Mouse (Mus musculus) liver, postnatal 0 days (tissue): ENCODE results near the gene Suclg2.
"Not testable (repeated sequence)": the region's sequence is repeated elsewhere in the genome, so short reads cannot be mapped to it uniquely, and the experiment has no call there.

Source experiments
- CTCF ChIP-seq: sonication (generic); IDR thresholded peaks from 2 replicates; pipeline ENCODE4 v1.5.1; 2016; ENCODE audit warnings: antibody characterized with exemption, low read depth
- EP300 ChIP-seq: IDR thresholded peaks from 2 replicates; pipeline ENCODE4 v1.6.1; 2016; ENCODE audit warnings: antibody characterized with exemption, low read depth, mild to moderate bottlenecking

DNA sequence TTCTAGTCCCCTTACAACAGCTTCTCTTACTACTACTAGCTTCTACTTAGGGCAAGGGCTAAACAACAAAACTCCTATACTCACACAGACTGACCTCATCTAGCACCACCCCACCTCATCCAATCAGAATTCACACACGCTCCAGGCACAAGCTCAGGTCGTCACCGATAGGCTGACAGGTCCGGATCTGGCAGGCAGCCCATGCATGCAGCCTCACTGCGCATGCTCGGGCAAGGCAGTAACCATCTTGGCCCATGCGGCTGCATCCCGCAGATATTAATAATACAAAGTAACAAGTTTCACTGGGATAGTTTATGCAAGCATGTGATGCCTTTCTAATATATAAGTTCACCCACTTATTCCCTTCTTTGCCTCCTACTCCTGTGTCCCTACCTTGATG, 117.9 kb downstream of the Suclg2 start:
- TF ChIP-seq CTCF, EP300: not testable (repeated sequence)
